Mouse (Mus musculus) layer of hippocampus, postnatal 36 days (tissue): ENCODE results near the gene Ccdc122. TPM values are rescaled to one million over a fixed set of nuclear protein-coding genes. Genes with fewer than 3 reads are reported as not detected.
"Not testable (repeated sequence)": the region's sequence is repeated elsewhere in the genome, so short reads cannot be mapped to it uniquely, and the experiment has no call there.

Experiments used
- DNase-seq, 2 experiments: peaks; one replicate each; pipeline ENCODE4 v3.0.0; 2022
- total RNA-seq, 2 experiments: library from RNA; stranded (reverse); gene quantifications; 2 replicates each; pipeline ENCODE4 v1.2.3; 2021

Ccdc122 gene
- 1 to 10 TPM; 1.2 to 1.7 TPM for total RNA-seq

- DNase-seq, result peak; percentile 67 to 74
Observed at GRCm38 (mm10) chr14:77036226-77037046, at the start of gene Ccdc122, which contains the start of gene Lacc1. Ccdc122 (plus strand) TSS chr14:77036772. Lacc1 (minus strand) TSS chr14:77036904.

- not testable (repeated sequence) for DNase-seq
Observed at GRCm38 (mm10) chr14:76990351-76990750, 46.2 kb upstream of the Ccdc122 start.

GRCm38 (mm10) chr14:77004740-77005139, 31.8 kb upstream of the Ccdc122 start:
- DNase-seq, result no peak

- no peak for DNase-seq
Observed at GRCm38 (mm10) chr14:77005566-77005965, 31.0 kb upstream of the Ccdc122 start.

- peak; percentile 34 to 43 for DNase-seq
Observed at GRCm38 (mm10) chr14:77008238-77008637, 28.3 kb upstream of the Ccdc122 start.

- peak; percentile 56 to 63 for DNase-seq
Observed at GRCm38 (mm10) chr14:77011804-77012203, 24.8 kb upstream of the Ccdc122 start.

GRCm38 (mm10) chr14:77016783-77017182, 19.8 kb upstream of the Ccdc122 start:
- DNase-seq, result not testable (repeated sequence)

- no peak for DNase-seq
Observed at GRCm38 (mm10) chr14:77017211-77017610, 19.4 kb upstream of the Ccdc122 start.

- DNase-seq, result no peak
Observed at GRCm38 (mm10) chr14:77024499-77024898, 12.1 kb upstream of the Ccdc122 start.

- no peak for DNase-seq
Observed at GRCm38 (mm10) chr14:77029319-77030054, 7.1 kb upstream of the Ccdc122 start.

- no peak for DNase-seq
Observed at GRCm38 (mm10) chr14:77030808-77031207, 5.8 kb upstream of the Ccdc122 start.

GRCm38 (mm10) chr14:77032433-77032832, 4.1 kb upstream of the Ccdc122 start:
- no peak for DNase-seq

GRCm38 (mm10) chr14:77033391-77033790, 3.2 kb upstream of the Ccdc122 start:
- no peak for DNase-seq

- no peak for DNase-seq
Observed at GRCm38 (mm10) chr14:77034175-77034915, 2.2 kb upstream of the Ccdc122 start.

GRCm38 (mm10) chr14:77034970-77035369, 1.6 kb upstream of the Ccdc122 start:
- DNase-seq, result no peak

- no peak for DNase-seq
Observed at GRCm38 (mm10) chr14:77037330-77037729, 758 bp downstream of the Ccdc122 start.

- DNase-seq, result no peak
Observed at GRCm38 (mm10) chr14:77037832-77038425, 1.4 kb downstream of the Ccdc122 start.

- DNase-seq, result no peak
Observed at GRCm38 (mm10) chr14:77053288-77053687, 16.7 kb downstream of the Ccdc122 start.

- DNase-seq, result no peak
Observed at GRCm38 (mm10) chr14:77069361-77069760, 32.8 kb downstream of the Ccdc122 start.

- no peak for DNase-seq
Observed at GRCm38 (mm10) chr14:77081248-77081647, 44.7 kb downstream of the Ccdc122 start.

GRCm38 (mm10) chr14:77100285-77100684, 63.7 kb downstream of the Ccdc122 start:
- DNase-seq, result no peak

- DNase-seq, result not testable (repeated sequence)
Observed at GRCm38 (mm10) chr14:77110622-77111021, 74.0 kb downstream of the Ccdc122 start.
